Mouse (Mus musculus): Measurements from ENCODE around the gene Gm45753. TPM values are rescaled to one million over a fixed set of nuclear protein-coding genes. Genes with fewer than 3 reads are reported as not detected.
A peak's percentile ranks its signal among the peaks of the same experiment; 100 is the strongest.
"Not testable (repeated sequence)": the region's sequence is repeated elsewhere in the genome, so short reads cannot be mapped to it uniquely, and the experiment has no call there.

The Gm45753 gene
- not detected for total RNA-seq (2021)
- long read RNA-seq, experiment 1 = 0 reads
- long read RNA-seq, experiment 2 = 0 reads

- no peak for TF ChIP-seq CTCF (IDR thresholded peaks at IDR 0.05)
- intact Hi-C loops (cut with DNase I) = no loop called here
- Histone ChIP-seq H3K27ac (no peak within 1 kb of the TSS), H3K4me3 (no peak within 1 kb of the TSS)
- no peak for DNase-seq (ENCODE audit: extremely low spot score in 1 of 2, low spot score in 2 of 2)
Measured at GRCm38 (mm10) chr8:45308366-45308765, at the start of gene Gm45753. TSS of gene Gm45753 (minus strand) at chr8:45308466.

DNA sequence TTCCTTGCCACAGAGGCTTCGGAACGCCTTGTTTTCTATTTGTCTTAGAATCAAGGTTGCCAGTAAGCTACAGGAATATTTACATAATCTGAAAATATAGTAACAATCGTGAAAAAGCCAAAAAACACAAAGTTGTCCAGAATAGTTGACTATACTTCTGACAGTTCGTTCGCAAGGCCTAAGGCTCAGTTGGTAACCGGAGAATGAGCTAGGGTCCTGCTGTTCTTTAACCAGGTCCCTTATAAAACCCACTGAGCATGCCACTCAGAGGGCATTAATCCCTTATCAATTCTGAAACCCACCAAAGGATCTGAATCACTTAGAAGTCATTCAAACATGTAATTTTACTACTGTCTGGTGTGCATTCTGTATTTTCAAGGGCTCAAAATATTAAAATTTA is 47.5 kb upstream of the Gm45753 start:
- H3K27ac ChIP-seq = no peak overlapping the region
- no peak overlapping the region for H3K4me3 ChIP-seq
- no peak for TF ChIP-seq CTCF (IDR thresholded peaks at IDR 0.05)
- no peak for DNase-seq (ENCODE audit: extremely low spot score in 1 of 2, low spot score in 2 of 2)
- intact Hi-C loops (cut with DNase I) = loop anchor here (5.0 to 10.0 kb wide), 2 partner anchors 289 to 429 kb away; partner anchors contain the start of gene Mtnr1a

DNA sequence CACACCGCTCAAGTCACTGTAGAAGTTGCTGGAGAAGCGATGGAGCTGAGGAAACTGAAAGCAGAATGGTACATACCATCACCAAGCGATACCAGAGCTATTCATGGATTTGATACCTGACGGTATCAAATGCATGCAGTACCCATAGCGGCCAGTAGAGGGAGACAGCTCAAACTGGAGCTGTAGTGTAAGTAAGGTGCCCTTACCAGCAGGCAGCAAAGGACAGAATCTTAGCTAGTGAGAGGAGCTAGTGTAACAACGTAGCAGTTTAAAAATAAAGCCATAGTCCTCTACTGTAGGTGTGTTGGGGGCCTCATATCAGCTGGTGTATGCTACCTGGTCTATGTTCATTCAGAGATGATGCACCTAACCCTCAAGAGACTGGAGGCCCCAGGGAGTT is 36.8 kb upstream of the Gm45753 start:
- H3K4me3 ChIP-seq = no peak overlapping the region
- no peak overlapping the region for H3K27ac ChIP-seq
- peak; percentile 39 to 67 for DNase-seq (ENCODE audit: extremely low spot score in 1 of 2, low spot score in 2 of 2)
- intact Hi-C loops (cut with DNase I) = no loop called here
- peak; percentile 96 for TF ChIP-seq CTCF (IDR thresholded peaks at IDR 0.05)

- Histone ChIP-seq H3K27ac (no peak overlapping the region), H3K4me3 (no peak overlapping the region)
- DNase-seq (ENCODE audit: extremely low spot score in 1 of 2, low spot score in 2 of 2) = no peak
- intact Hi-C loops (cut with DNase I) = no loop called here
- TF ChIP-seq CTCF (IDR thresholded peaks at IDR 0.05) = no peak
Measured at GRCm38 (mm10) chr8:45344298-45344697, 36.0 kb upstream of the Gm45753 start.

GRCm38 (mm10) chr8:45341630-45342628 is 33.7 kb upstream of the Gm45753 start:
- H3K27ac ChIP-seq = no peak overlapping the region
- no peak overlapping the region for H3K4me3 ChIP-seq
- intact Hi-C loops (cut with DNase I) = no loop called here
- TF ChIP-seq CTCF (IDR thresholded peaks at IDR 0.05) = no peak
- DNase-seq (ENCODE audit: extremely low spot score in 1 of 2, low spot score in 2 of 2) = no peak

DNA sequence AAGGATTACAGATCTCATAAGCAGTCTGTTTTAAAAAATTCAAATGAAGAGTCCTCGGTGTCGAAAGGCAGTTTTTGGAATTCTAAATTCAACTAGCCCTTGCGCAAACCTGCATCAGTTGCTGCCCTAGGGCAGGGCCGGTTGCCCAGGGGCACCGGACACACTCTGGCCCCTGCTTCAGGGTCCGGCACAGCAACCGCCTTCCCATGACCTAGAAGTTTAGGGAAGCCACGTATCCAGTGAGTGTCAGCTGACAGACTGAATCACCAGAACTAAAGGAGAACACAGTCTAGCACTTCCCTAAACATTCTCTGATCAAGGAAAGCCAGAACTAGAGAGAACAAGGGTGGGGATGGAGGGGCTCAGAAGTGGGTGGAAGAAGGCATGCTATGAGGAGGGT is 25.2 kb upstream of the Gm45753 start:
- DNase-seq (ENCODE audit: extremely low spot score in 1 of 2, low spot score in 2 of 2) = no peak
- intact Hi-C loops (cut with DNase I) = no loop called here
- no peak for TF ChIP-seq CTCF (IDR thresholded peaks at IDR 0.05)
- Histone ChIP-seq H3K27ac (peak overlapping the region; percentile 21), H3K4me3 (peak overlapping the region; percentile 76)

- peak within 1 kb of the TSS; percentile 76 for H3K4me3 ChIP-seq
- intact Hi-C loops (cut with DNase I) = no loop called here
- peak within 1 kb of the TSS; percentile 36 for H3K27ac ChIP-seq
- peak; percentile 41 to 45 for DNase-seq (ENCODE audit: extremely low spot score in 1 of 2, low spot score in 2 of 2)
- TF ChIP-seq CTCF (IDR thresholded peaks at IDR 0.05) = no peak
Measured at GRCm38 (mm10) chr8:45332685-45333409, 24.6 kb upstream of the Gm45753 start, which contains the start of gene Cyp4v3. TSS of gene Cyp4v3 (minus strand) at chr8:45333216.

DNA sequence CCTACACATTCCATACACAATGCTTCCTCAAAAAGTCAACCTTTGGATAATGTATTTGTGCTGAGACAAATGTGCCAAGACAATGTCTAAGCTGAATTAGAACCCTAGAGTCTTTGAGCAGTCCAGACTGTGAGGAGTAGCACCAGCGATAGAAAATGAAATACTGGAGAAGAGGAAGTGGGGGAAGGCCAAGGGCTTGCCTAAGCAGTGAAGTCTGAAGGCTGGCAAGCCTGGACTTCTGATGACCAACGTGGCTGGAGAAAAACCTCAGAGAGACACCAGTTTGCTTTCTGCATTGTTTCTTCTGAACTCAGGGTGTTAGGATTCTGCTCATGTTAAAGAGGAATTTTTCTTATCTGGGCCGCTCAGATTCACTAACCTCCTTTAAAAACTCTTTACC is 22.6 kb upstream of the Gm45753 start:
- intact Hi-C loops (cut with DNase I) = no loop called here
- TF ChIP-seq CTCF (IDR thresholded peaks at IDR 0.05) = no peak
- DNase-seq (ENCODE audit: extremely low spot score in 1 of 2, low spot score in 2 of 2) = no peak
- no peak overlapping the region for H3K4me3 ChIP-seq
- no peak overlapping the region for H3K27ac ChIP-seq

DNA sequence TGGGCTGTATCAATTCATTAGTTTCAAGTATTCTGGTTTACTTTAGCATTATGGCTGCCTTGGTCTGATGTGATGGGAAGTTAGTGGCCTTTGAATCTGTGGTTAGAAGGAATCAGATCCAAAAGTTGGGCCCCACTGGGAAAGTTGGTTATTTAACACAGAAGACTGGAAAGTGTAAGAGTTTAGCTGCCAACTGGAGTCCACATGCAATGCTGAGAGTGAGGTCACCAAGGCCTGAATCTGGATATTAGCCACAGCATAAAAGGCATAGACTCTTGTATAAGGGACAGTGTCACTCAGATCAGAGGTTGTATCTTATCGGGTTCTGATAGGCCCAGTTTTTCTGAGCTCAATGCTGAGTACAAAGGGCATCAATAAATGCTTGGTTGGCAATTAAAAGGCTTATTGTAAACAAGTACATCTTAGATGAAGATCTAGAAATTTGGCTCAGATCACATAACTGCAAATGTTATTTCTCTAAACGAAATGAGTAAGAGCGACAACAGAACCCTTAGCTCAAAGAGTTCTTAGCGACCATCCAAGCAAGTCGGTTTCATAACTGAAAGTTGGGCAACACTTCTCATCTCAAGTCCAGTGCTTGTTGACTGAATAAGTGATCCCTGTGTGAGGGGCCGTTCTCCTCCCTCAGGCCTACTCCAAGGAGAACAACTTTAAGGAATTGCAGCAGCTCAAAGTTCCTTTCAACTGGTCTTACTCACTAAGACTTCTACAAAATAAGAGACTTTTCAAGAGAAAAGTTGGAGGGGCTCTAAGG is 21.1 kb upstream of the Gm45753 start:
- Histone ChIP-seq H3K4me3 (no peak overlapping the region), H3K27ac (no peak overlapping the region)
- no peak for DNase-seq (ENCODE audit: extremely low spot score in 1 of 2, low spot score in 2 of 2)
- intact Hi-C loops (cut with DNase I) = no loop called here
- no peak for TF ChIP-seq CTCF (IDR thresholded peaks at IDR 0.05)

GRCm38 (mm10) chr8:45327076-45327475 is 18.8 kb upstream of the Gm45753 start:
- H3K4me3 ChIP-seq; intact Hi-C loops (cut with DNase I); H3K27ac ChIP-seq; DNase-seq (ENCODE audit: extremely low spot score in 1 of 2, low spot score in 2 of 2): not testable (repeated sequence)

GRCm38 (mm10) chr8:45324151-45324550 is 15.9 kb upstream of the Gm45753 start:
- no peak for TF ChIP-seq CTCF (IDR thresholded peaks at IDR 0.05)
- Histone ChIP-seq H3K4me3 (no peak overlapping the region), H3K27ac (no peak overlapping the region)
- DNase-seq (ENCODE audit: extremely low spot score in 1 of 2, low spot score in 2 of 2) = no peak
- intact Hi-C loops (cut with DNase I) = no loop called here
